Mouse (Mus musculus): ENCODE data around the gene Ermap. TPM values are rescaled to one million over a fixed set of nuclear protein-coding genes. Genes with fewer than 3 reads are reported as not detected.

The Ermap gene
- polyA plus RNA-seq (2012; rRNA removed): 0.61 and 0.96 TPM in 2 replicates

GRCm38 (mm10) chr4:119189864-119190263 lies at the start of gene Ermap:
TSS of gene Ermap (minus strand) at chr4:119190011.
- no peak within 1 kb of the TSS for H3K27ac ChIP-seq (ENCODE audit: control insufficient read depth, insufficient read depth, low read length)
- DNase-seq: no peak
- 87% methylated on average over 6 of the region's 6 CpGs for WGBS
- no peaks in the 10 kb centered on the region for H3K36me3 ChIP-seq (ENCODE audit: control insufficient read depth, insufficient read depth, low read length)
- H3K27me3 ChIP-seq (ENCODE audit: control insufficient read depth, insufficient read depth, low read length): no peaks in the 10 kb centered on the region
- H3K4me1 ChIP-seq (replicated peaks; ENCODE audit: control insufficient read depth, insufficient read depth, low read length): no peaks in the 10 kb centered on the region
- TF ChIP-seq CTCF (IDR thresholded peaks at IDR 0.05; ENCODE audit: borderline replicate concordance, control insufficient read depth, extremely low read depth, insufficient read depth, low read length, poor library complexity) (no peak), POLR2A (IDR thresholded peaks at IDR 0.05; ENCODE audit: control insufficient read depth, extremely low read depth, insufficient read depth, low read length, poor library complexity) (no peak)
- no peak within 1 kb of the TSS for H3K4me3 ChIP-seq (ENCODE audit: control insufficient read depth, insufficient read depth, low read length)

GRCm38 (mm10) chr4:119239181-119239682 lies 49.4 kb upstream of the Ermap start:
- no peak overlapping the region for H3K27ac ChIP-seq (ENCODE audit: control insufficient read depth, insufficient read depth, low read length)

GRCm38 (mm10) chr4:119238661-119239060 lies 48.9 kb upstream of the Ermap start:
- Histone ChIP-seq H3K4me3 (ENCODE audit: control insufficient read depth, insufficient read depth, low read length) (no peak overlapping the region), H3K27ac (ENCODE audit: control insufficient read depth, insufficient read depth, low read length) (no peak overlapping the region), H3K27me3 (ENCODE audit: control insufficient read depth, insufficient read depth, low read length) (no peaks in the 10 kb centered on the region), H3K4me1 (replicated peaks; ENCODE audit: control insufficient read depth, insufficient read depth, low read length) (peaks cover 6% of the 10 kb centered on the region), H3K36me3 (ENCODE audit: control insufficient read depth, insufficient read depth, low read length) (no peaks in the 10 kb centered on the region)
- DNase-seq: no peak
- WGBS: 72% methylated on average over 3 of the region's 3 CpGs
- TF ChIP-seq CTCF (IDR thresholded peaks at IDR 0.05; ENCODE audit: borderline replicate concordance, control insufficient read depth, extremely low read depth, insufficient read depth, low read length, poor library complexity): no peak

More at GRCm38 (mm10) chr4:119239181-119239682, 49.4 kb upstream of the Ermap start:
- peak; percentile 18 for DNase-seq
- no peaks in the 10 kb centered on the region for H3K36me3 ChIP-seq (ENCODE audit: control insufficient read depth, insufficient read depth, low read length)
- TF ChIP-seq POLR2A (IDR thresholded peaks at IDR 0.05; ENCODE audit: control insufficient read depth, extremely low read depth, insufficient read depth, low read length, poor library complexity) (no peak), CTCF (IDR thresholded peaks at IDR 0.05; ENCODE audit: borderline replicate concordance, control insufficient read depth, extremely low read depth, insufficient read depth, low read length, poor library complexity) (no peak)
- no peaks in the 10 kb centered on the region for H3K27me3 ChIP-seq (ENCODE audit: control insufficient read depth, insufficient read depth, low read length)
- 4% methylated on average over 12 of the region's 12 CpGs for WGBS
- H3K4me3 ChIP-seq (ENCODE audit: control insufficient read depth, insufficient read depth, low read length): peak overlapping the region; percentile 32
- H3K4me1 ChIP-seq (replicated peaks; ENCODE audit: control insufficient read depth, insufficient read depth, low read length): peaks cover 5% of the 10 kb centered on the region

DNA sequence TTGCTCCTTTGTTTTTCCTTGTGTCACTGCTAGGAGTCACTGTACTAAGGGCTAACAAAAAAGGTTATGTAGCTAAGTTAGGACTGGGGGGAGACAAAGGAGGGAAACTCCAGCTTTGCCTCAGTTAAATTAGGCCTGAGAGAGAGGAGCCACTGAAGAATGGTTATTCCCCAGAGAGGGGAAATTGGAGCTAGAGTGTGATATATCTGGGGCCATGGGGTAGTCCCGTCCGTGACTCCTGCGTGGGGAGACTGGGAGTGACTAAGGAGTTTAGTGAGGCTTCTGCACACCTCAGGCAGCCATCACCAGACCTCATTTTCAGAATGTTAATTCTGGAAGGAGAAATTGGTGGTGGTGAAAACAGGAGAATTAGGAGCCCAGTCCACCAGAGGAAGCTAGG lies 44.5 kb upstream of the Ermap start:
- peaks cover 9% of the 10 kb centered on the region for H3K4me1 ChIP-seq (replicated peaks; ENCODE audit: control insufficient read depth, insufficient read depth, low read length)
- H3K36me3 ChIP-seq (ENCODE audit: control insufficient read depth, insufficient read depth, low read length): no peaks in the 10 kb centered on the region
- TF ChIP-seq POLR2A (IDR thresholded peaks at IDR 0.05; ENCODE audit: control insufficient read depth, extremely low read depth, insufficient read depth, low read length, poor library complexity) (no peak), CTCF (IDR thresholded peaks at IDR 0.05; ENCODE audit: borderline replicate concordance, control insufficient read depth, extremely low read depth, insufficient read depth, low read length, poor library complexity) (no peak)
- DNase-seq: no peak
- 88% methylated on average over 3 of the region's 3 CpGs for WGBS
- H3K4me3 ChIP-seq (ENCODE audit: control insufficient read depth, insufficient read depth, low read length): no peak overlapping the region
- no peaks in the 10 kb centered on the region for H3K27me3 ChIP-seq (ENCODE audit: control insufficient read depth, insufficient read depth, low read length)
- H3K27ac ChIP-seq (ENCODE audit: control insufficient read depth, insufficient read depth, low read length): no peak overlapping the region

- TF ChIP-seq CTCF (IDR thresholded peaks at IDR 0.05; ENCODE audit: borderline replicate concordance, control insufficient read depth, extremely low read depth, insufficient read depth, low read length, poor library complexity): no peak
- TF ChIP-seq POLR2A (IDR thresholded peaks at IDR 0.05; ENCODE audit: control insufficient read depth, extremely low read depth, insufficient read depth, low read length, poor library complexity): no peak
- H3K36me3 ChIP-seq (ENCODE audit: control insufficient read depth, insufficient read depth, low read length): no peaks in the 10 kb centered on the region
- H3K27ac ChIP-seq (ENCODE audit: control insufficient read depth, insufficient read depth, low read length): no peak overlapping the region
- peaks cover 8% of the 10 kb centered on the region for H3K4me1 ChIP-seq (replicated peaks; ENCODE audit: control insufficient read depth, insufficient read depth, low read length)
- H3K4me3 ChIP-seq (ENCODE audit: control insufficient read depth, insufficient read depth, low read length): peak overlapping the region; percentile 56
- no peaks in the 10 kb centered on the region for H3K27me3 ChIP-seq (ENCODE audit: control insufficient read depth, insufficient read depth, low read length)
- no peak for DNase-seq
- 3% methylated on average over 36 of the region's 36 CpGs for WGBS
These were observed 43.6 kb upstream of the Ermap start for GRCm38 (mm10) chr4:119233256-119233901.

DNA sequence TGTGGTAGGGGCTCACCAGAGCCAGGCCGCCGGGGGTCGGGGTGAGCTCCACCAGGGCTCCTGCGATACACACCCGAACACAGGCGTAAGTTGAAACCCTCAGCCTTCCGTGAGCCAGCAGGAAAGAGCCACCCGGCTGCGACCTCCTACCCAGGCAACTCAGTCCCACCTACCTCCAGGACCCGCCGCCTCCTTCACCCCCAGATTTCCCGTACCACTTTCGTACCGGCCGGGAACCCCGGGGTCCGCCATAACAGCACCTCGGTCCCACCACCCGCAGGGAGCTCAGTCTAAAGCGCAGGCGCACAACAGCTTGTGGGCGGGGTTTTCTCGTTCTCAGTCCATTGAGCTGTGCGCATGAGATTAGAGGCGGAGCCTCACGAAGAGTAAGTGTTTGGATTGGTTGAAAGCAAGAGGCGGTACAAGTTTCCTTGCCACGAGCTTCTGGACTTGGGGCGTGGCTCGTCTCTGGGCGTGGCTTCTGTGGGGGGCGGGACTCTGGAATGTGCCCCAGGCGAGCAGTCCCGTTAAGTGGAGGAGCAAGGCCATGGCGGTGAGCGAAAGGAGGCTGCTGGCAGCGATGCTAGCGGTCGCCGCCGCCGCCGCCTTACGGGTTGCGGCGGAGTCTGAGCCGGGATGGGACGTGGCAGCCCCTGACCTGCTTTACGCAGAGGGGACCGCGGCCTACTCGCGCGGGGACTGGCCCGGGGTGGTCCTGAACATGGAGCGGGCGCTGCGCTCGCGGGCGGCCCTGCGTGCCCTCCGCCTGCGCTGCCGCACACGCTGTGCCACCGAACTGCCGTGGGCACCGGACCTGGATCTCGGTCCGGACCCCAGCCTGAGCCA lies 42.8 kb upstream of the Ermap start, which contains the start of the genes AU022252 and P3h1:
AU022252 (minus strand) TSS at position 303 of the 846 bp plus-strand sequence.
P3h1 (plus strand) TSS at position 506 of the 846 bp plus-strand sequence.
- TF ChIP-seq CTCF (IDR thresholded peaks at IDR 0.05; ENCODE audit: borderline replicate concordance, control insufficient read depth, extremely low read depth, insufficient read depth, low read length, poor library complexity) (peak; percentile 66; the same call in 1 of the 2 replicates), POLR2A (IDR thresholded peaks at IDR 0.05; ENCODE audit: control insufficient read depth, extremely low read depth, insufficient read depth, low read length, poor library complexity) (peak; percentile 83)
- H3K27ac ChIP-seq (ENCODE audit: control insufficient read depth, insufficient read depth, low read length): no peak within 1 kb of the TSS
- H3K36me3 ChIP-seq (ENCODE audit: control insufficient read depth, insufficient read depth, low read length): no peaks in the 10 kb centered on the region
- WGBS: under 1% methylated on average over 71 of the region's 71 CpGs
- H3K4me3 ChIP-seq (ENCODE audit: control insufficient read depth, insufficient read depth, low read length): peak within 1 kb of the TSS; percentile 56
- H3K27me3 ChIP-seq (ENCODE audit: control insufficient read depth, insufficient read depth, low read length): no peaks in the 10 kb centered on the region
- peaks cover 8% of the 10 kb centered on the region for H3K4me1 ChIP-seq (replicated peaks; ENCODE audit: control insufficient read depth, insufficient read depth, low read length)
- DNase-seq: peak; percentile 100

Measured in thymus, adult 2 months (tissue).